Mouse (Mus musculus) brown adipose tissue, adult 24 weeks (tissue): ENCODE results near the gene Slc2a4. TPM values are rescaled to one million over a fixed set of nuclear protein-coding genes. Genes with fewer than 3 reads are reported as not detected.
A peak's percentile ranks its signal among the peaks of the same experiment; 100 is the strongest.
"Not testable (repeated sequence)": the region's sequence is repeated elsewhere in the genome, so short reads cannot be mapped to it uniquely, and the experiment has no call there.

ENCODE experiments used
- H3K27ac ChIP-seq: fragments of 200-500 bp; replicated peaks from 2 replicates; pipeline ENCODE4 v1.5.1; 2012; ENCODE audit warnings: low read depth, mild to moderate bottlenecking, low read length
- H3K4me1 ChIP-seq: fragments of 200-500 bp; 2 replicates; pipeline ENCODE4 v1.6.1; 2012; ENCODE audit warnings: low read length, mixed read lengths; ENCODE audit not compliant: control insufficient read depth, insufficient read depth, insufficient read length
- H3K4me3 ChIP-seq: fragments of 200-500 bp; 2 replicates; pipeline ENCODE4 v1.5.1; 2012; ENCODE audit warnings: low read depth, mild to moderate bottlenecking, low read length, moderate library complexity; ENCODE audit not compliant: insufficient read depth
- polyA plus RNA-seq: library from polyadenylated mRNA; stranded (reverse); fragments of >200 nt; gene quantifications from 2 replicates; pipeline ENCODE4 v1.2.4, GENCODE M21; 2012; ENCODE audit not compliant: missing spikeins, insufficient read depth, insufficient read length

The Slc2a4 gene
- polyA plus RNA-seq, 1 experiment, result 466 TPM

DNA sequence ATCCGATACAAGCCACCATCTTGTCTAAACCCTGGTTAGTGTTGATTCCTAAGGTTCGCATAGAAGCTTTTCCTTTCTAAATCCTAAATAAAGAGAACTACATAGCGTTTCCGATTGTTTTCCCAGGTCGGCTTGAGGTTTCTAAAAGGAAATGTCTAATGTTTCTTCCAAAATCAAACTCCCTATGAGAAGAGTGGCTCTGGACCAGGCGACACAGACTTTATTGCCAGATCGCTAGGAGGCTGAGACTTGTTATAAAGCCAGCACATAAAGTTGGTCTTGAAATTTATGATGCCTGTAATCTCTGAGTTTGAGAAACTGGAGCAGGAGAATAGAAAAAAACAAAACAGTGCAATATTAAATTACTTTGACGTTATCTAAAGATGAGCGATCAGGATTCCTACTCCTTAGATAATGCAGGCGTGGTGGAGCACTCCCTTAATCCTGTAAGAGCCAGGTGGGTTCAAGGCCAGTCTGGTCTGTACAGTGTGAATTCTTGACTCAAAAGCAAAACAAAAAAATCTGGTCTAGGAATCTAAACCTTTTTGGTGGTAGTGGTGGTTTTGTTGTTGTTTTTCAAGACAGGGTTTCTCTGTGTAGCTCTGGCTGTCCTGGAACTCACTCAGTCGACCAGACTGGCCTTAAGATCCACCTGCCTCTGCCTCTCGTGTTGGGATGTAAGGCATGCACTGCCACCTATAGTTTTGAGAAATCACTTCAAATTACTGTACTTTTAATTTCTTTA, 25.8 kb downstream of the Slc2a4 start:
- H3K27ac ChIP-seq, result peak overlapping the region; percentile 91
- H3K4me3 ChIP-seq, result peak overlapping the region; percentile 65
- H3K4me1 ChIP-seq, result peaks cover 3% of the 10 kb centered on the region

DNA sequence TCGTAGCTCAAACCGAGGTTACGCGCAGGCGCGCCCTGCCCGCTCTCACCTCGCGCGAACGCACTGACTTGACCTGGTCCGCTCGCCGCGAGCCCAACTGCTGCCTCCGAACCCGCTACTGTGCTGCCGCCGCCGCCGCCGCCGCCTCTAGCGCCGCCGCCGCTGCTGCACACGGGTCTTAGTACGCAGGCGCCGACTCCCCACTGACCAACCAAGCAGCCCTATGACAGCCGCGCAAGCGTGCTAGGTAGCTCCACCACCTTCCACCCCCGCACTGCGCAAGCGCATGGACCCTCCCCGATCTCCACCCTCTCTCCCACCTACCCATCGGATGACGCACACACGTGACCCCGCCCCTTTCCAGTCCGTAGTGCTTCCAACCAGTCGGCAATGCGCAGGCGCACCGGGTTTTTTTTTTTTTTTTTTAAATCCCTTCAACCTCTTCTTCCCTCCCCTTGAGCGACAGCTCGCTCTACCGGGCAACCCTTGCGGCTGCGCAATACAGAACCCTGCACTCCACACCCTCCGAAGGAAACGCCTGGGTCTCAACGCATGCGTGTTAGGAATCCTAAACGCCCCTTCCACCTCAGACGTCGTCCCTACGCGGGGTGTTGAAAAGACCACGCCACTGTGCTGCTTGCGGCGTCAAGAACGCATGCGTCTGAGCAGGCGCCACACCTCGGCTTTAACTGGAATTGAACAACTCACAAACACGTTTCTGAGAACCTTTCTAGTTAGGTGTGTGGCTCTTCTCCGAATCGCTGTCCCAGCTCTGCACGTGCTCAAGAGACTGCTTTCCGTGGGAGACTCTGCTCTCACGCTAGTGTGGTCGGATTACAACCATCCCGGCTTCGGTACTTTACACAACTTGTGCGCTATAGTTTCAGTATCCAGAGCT, 26.6 kb downstream of the Slc2a4 start, which contains the start of gene Eif5a:
Eif5a (minus strand) TSS at position 845 of the 898 bp plus-strand sequence.
- Histone ChIP-seq H3K27ac (peak within 1 kb of the TSS; percentile 91), H3K4me3 (peak within 1 kb of the TSS; percentile 72), H3K4me1 (peaks cover 3% of the 10 kb centered on the region)

DNA sequence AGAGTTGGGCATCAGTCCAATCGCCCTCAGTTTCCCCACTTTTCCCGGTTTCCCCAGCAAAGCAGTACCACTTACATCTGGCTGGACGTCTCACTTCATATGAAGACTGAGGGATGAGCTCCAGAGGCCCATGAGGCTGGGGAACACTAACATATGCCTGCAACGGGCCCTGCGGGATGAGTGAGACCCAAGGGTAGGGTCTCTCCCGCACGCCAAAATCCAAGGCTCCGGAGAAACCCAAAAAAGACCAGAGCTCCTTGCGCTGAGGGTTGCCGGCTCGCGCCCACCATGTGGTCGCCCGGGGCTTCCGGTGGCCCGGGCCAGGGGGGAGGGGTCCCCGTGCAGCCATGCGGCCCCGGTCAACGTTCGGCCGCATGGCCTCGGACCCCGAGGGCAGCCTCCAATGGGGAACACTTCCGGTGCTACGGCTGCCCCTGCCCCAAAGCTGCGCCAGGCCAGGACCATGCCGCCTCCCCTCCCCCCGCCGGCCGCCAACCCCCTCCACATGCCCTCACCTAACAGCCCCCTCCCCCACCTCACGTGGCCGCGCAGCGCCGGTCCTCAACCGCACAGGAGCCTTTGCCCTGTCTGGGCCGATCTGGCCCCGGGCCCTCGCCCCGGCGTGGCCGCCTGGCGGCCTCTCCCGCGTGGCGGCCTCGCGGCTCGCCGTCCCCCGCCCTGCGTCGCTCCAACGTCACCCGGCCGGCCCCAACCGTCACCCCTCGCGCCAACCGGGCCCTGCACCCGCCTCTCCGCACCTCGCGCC, 27.5 kb downstream of the Slc2a4 start:
- Histone ChIP-seq H3K4me1 (peaks cover 3% of the 10 kb centered on the region), H3K4me3 (peak overlapping the region; percentile 72), H3K27ac (peak overlapping the region; percentile 83)

DNA sequence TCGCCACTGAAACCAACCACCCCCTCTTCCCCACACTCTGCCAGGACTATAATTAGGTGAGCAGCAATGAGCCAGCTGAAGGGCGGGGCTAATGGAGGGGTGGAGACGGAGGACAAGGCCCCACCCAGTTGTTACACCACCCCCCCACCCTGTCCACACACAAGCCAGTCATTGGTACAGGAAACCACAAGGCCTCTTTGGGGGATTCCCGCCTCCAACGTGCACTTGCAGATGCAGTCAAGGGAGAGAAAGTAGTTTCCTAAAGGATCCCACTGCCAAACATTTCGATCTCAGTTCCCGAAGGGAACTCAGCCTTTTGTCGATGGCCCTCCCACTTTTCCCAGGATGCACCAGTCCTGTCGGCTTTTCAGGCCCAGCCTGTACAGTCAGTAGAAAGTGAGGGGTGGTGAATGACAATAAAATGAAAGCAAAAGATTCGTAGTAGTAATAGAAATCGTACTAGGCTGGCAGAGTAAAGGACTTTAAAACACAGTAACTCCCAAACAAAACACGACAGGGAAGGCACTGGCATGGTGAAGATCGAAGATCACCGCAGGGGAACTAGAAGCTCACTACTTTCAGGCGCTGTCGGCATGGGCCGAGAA, 28.2 kb downstream of the Slc2a4 start:
- peaks cover 3% of the 10 kb centered on the region for H3K4me1 ChIP-seq
- peak overlapping the region; percentile 72 for H3K4me3 ChIP-seq
- H3K27ac ChIP-seq, result peak overlapping the region; percentile 83

DNA sequence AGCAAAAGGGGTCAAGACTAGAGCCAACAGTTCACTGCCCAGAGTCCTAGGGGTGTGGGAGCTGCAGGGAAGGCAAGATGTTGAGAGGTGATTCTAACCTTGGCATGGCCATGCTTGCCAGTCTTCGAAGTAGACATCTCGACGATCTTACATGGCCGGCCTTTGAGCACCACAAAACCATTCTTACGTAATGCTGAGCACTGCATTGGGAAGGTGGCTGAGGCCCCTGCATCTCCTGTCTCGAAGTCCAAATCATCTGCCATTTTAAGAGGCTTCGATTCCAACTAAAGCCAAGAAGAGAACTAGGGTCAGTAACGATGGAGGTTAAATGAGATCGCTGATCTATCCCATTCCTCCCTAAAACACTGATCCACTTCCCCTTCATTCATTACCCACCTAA, 28.9 kb downstream of the Slc2a4 start:
- no peak overlapping the region for H3K27ac ChIP-seq
- peaks cover 3% of the 10 kb centered on the region for H3K4me1 ChIP-seq
- H3K4me3 ChIP-seq, result peak overlapping the region; percentile 72

DNA sequence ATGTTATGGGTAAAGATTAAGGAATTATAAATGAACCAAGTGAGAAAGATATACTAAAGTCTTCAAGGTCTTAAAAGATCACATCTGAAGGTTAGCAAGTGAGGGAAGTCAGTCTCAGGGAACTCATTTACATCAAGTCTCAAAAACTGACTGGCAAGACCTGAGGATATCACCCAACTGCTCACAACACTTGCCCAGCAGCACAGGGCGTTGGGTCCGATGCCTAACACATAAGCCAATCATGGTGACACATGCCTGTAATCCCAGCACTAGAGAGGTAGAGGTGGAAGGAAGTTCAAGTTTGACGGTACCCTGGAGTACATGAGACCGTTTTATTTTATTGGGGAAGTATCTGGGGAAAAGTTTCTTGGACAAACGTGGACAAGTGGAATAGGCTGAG, 29.9 kb downstream of the Slc2a4 start:
- Histone ChIP-seq H3K4me3 (no peak overlapping the region), H3K27ac (no peak overlapping the region), H3K4me1 (peaks cover 6% of the 10 kb centered on the region)

DNA sequence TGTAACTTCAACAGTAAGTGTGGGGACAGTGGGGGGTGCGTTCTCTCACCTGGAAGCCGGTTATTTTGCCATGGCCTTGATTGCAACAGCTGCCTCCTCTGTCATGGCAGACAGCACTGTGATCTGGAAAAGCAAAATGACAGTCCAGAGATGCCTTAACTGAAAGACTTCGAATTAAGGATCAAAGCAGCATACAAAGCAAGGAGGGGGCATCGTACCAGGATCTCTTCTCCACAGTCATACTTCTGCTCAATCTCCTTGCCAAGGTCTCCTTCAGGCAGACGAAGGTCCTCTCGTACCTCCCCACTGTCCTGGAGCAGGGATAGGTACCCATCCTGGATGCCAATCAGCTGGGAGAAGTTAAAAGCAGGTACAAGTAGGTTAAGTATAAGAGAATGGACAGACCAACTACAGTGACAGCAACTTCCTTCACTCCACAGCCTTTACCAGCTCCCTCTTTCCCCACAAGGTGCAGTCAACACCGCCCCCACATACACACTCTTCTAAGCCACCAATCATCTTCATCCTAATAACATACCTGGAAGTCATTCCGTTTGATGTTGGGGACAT, 30.5 kb downstream of the Slc2a4 start:
- Histone ChIP-seq H3K4me3 (no peak overlapping the region), H3K4me1 (peaks cover 6% of the 10 kb centered on the region), H3K27ac (no peak overlapping the region)

DNA sequence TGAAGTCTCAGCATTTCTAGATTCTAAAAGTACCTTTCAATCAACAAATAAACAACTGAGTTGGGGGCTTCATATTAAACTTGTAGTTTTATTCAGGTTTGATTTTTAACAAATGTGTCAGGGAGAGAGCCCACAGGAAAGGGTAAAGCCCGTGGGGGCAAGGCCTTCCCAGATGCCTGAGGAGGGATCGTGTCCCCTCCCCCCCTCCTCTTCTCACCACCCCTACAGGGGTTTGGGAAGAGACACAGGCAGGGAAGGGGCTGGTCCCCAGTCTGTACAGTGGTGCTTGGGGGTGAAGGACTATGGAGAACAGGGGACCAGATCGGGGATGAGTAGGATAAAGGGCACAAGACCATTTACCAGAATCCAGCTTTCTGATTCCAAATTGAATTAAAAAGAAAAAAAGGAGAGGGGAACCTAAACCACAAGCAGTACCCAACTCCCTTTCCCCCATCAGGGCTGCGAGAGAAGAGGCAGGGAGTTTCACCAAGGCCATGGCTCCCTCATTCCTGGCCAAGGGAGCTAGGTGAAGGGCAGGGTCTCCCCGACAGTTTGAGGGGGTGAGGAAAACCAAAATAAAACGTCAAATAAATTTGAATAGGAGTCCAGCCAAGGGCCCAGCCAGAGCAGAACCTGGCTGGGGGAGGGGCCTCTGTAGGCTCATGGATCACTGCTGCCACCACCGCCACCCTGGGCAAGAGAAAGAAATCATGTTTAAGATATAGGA, 31.2 kb downstream of the Slc2a4 start:
- H3K27ac ChIP-seq, H3K4me3 ChIP-seq, H3K4me1 ChIP-seq: not testable (repeated sequence)

DNA sequence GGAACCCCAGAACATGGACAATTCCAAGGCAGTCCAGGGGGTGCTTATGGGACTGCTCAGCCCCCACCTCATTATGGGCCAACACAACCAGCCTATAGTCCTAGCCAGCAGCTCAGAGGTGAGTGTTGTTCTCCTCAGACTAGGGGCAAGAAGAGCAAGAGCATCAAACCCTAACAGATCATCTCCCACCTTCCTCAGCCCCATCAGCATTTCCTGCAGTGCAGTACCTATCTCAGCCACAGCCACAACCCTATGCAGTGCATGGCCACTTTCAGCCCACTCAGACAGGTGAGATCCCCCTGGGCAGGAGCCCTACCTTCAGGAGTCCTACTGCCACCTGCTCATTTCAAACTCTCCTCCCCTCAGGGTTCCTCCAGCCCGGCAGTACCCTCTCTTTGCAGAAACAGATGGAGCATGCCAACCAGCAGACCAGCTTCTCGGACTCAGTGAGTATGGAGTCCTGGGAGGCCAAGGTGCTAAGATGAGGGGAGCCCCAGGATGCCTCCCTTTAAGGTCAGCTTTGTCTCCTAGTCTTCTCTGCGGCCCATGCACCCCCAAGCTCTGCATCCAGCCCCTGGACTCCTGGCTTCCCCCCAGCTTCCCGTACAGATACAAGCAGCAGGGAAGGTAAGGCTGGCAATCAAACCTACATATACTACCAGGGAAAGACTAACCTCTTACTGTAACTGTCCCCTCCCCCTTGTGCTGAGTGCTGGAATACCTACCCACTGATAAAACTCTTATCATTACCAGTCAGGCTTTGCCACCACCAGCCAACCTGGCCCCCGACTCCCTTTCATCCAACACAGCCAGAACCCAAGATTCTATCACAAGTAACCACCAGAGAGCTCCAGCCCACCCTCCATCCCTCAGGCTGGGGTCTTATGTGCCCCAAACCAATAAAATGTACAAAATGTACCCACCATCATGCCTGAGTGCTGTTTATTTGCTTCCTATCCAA, 32.0 kb downstream of the Slc2a4 start:
- Histone ChIP-seq H3K4me1 (peaks cover 3% of the 10 kb centered on the region; the same call in 1 of the 2 replicates), H3K27ac (no peak overlapping the region), H3K4me3 (peak overlapping the region; percentile 3; the same call in 1 of the 2 replicates)

DNA sequence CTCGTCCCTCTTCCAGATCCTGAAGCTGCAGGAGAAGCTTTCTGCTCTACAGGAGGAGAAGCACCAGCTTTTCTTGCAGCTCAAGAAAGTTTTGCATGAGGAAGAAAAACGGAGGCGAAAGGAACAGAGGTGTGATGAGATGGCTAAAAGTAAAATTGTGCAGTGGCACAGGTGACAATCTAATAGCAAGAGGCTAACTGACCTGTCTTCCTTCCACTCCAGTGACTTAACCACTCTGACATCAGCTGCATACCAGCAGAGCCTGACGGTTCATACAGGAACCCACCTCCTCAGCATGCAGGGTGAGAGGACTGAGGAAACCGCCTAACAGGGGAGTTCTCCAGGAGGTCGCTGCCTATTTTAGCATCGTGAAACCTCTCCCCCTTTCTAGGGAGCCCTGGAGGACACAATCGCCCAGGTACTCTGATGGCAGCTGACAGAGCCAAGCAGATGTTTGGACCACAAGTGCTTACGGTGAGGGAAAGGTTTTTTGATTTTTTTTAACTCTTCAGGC, 33.0 kb downstream of the Slc2a4 start:
- no peak overlapping the region for H3K27ac ChIP-seq
- peak overlapping the region; percentile 81 for H3K4me3 ChIP-seq
- H3K4me1 ChIP-seq, result peaks cover 3% of the 10 kb centered on the region; the same call in 1 of the 2 replicates

DNA sequence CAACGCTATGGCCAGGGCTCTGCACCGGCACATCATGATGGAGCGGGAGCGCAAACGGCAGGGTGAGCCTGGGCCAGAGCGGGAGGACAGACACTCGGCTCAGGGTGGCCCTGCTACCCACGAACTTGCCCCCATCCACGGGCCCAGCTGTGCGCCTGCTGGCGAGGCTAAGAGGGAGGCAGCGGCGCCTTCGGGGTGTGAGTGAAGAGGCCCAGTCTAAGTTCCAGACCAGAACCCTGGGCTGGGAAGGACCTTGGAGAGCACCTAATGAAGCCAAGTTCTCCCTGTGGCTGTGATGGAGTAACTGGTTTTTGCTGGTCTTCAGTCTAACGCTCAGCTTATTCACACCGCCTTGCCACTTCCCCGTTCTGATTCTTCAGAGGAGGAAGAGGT, 33.6 kb downstream of the Slc2a4 start:
- Histone ChIP-seq H3K4me3 (peak overlapping the region; percentile 81), H3K4me1 (peaks cover 3% of the 10 kb centered on the region; the same call in 1 of the 2 replicates), H3K27ac (peak overlapping the region; percentile 71)

DNA sequence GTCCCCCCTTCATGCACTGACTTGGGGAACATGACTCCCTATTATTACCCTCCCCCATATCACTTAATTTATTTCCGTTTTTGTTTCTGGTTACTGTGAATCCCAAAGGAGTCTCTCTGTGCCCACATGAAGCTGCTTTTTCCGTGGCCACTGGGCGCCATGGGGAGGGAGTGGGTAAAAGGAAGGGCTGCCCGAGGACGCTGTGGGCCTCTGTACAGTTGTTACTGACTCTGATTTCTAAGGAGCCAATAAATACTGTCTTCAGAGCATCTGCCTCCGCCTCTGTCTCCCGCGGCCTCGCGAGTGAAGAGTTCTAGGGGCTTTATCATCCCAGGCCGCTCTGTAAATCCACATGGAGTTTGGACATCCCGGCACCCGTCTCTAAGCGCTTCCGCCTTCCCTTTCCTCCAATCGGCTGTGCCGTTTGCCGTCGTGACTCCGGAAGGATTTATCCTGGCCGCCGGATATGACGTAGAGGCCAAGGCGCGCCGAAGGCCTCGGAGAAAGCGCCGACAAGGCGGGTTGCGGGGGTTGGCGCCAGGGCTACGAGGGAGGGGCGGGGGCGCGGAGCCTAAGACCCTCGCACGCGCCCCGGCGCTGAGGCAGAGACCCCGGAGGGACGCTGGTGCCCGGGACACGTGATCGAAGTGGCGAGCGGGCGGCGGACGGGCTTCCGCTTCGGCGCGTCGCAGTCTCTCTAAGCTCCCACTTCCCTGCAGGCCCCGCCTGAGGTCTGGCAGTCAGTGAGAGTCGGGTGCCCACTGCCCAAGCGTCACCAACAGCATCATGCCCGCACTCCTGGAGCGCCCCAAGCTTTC, 34.2 kb downstream of the Slc2a4 start, which contains the start of gene Gps2:
Gps2 (plus strand) TSS at position 335 of the 818 bp plus-strand sequence.
- Histone ChIP-seq H3K4me1 (peaks cover 3% of the 10 kb centered on the region; the same call in 1 of the 2 replicates), H3K27ac (peak within 1 kb of the TSS; percentile 71), H3K4me3 (peak within 1 kb of the TSS; percentile 81)
